Comparison of ENCODE assay signal across 13 mouse cellular contexts in genomic region chr15:95639115-95639828, GRCm38 (mm10). TPM values are rescaled to one million over a fixed set of nuclear protein-coding genes. Genes with fewer than 3 reads are reported as not detected.
DNase-seq lines count a peak whose midpoint lies in the region; ATAC-seq lines count a peak whose summit lies in the region.
"Had no signal": no experiment of that assay in that cellular context is flagged by ENCODE, and none has a peak within 500 bp of the region (broad histone marks: within the 10 kb centered on the region; RNA-seq: fewer than 3 reads in every experiment).

No protein-coding gene starts in this region.

- H3K4me1 ChIP-seq in hindbrain, embryonic 11.5 days (replicated peaks; ENCODE audit: control insufficient read depth, insufficient read depth, low read length): peaks cover 7% of the 10 kb centered on the region; the same call in 1 of the 2 replicates
- H3K4me1 ChIP-seq in midbrain, embryonic 10.5 days: peaks cover 48% of the 10 kb centered on the region

- H3K4me2 ChIP-seq in hindbrain, embryonic 11.5 days (replicated peaks; ENCODE audit: low read depth, low read length): no peak overlapping the region

- no peaks in the 10 kb centered on the region for H3K9me3 ChIP-seq in hindbrain, embryonic 11.5 days (ENCODE audit: control insufficient read depth, low read length)
- H3K9me3 ChIP-seq in midbrain, embryonic 10.5 days (replicated peaks): no peaks in the 10 kb centered on the region

- peak; percentile 83 for ATAC-seq in hindbrain, embryonic 11.5 days (ENCODE audit: low FRiP score)

- peak; percentile 27 for DNase-seq in retina, postnatal 1 day
- DNase-seq in retina, embryonic 14.5 days (ENCODE audit: low spot score): no peak
- DNase-seq in hindbrain, embryonic 11.5 days (ENCODE audit: low spot score): peak; percentile 63
- peak; percentile 60 for DNase-seq in midbrain, embryonic 10.5 days (ENCODE audit: low spot score)
- DNase-seq in frontal cortex, adult 2 months (ENCODE audit: extremely low spot score in 1 of 2, low spot score in 1 of 2): no peak
- no peak for DNase-seq in ovary, postnatal 10 days (ENCODE audit: low spot score)
- DNase-seq in layer of hippocampus, postnatal 36 days: no peak
- DNase-seq in lung, postnatal 10 days: no peak
- DNase-seq: adrenal gland, postnatal 36 days; cerebellum, adult 9-10 months; heart, adult 18-20 months; right cerebral cortex, adult 18-20 months had no signal

- no peaks in the 10 kb centered on the region for H3K36me3 ChIP-seq in hindbrain, embryonic 11.5 days (ENCODE audit: control insufficient read depth, insufficient read depth, low read length)
- H3K36me3 ChIP-seq in midbrain, embryonic 10.5 days: no peaks in the 10 kb centered on the region

- H3K9ac ChIP-seq in hindbrain, embryonic 11.5 days (ENCODE audit: low read depth, low read length): no peak overlapping the region

- H3K27me3 ChIP-seq in hindbrain, embryonic 11.5 days (ENCODE audit: control insufficient read depth, insufficient read depth, low read length): peaks cover 67% of the 10 kb centered on the region
- H3K27me3 ChIP-seq in midbrain, embryonic 10.5 days (ENCODE audit: low read depth, poor library complexity, severe bottlenecking): peaks cover 98% of the 10 kb centered on the region

- no peak overlapping the region for H3K4me3 ChIP-seq in hindbrain, embryonic 11.5 days (ENCODE audit: low read depth, low read length)
- H3K4me3 ChIP-seq in midbrain, embryonic 10.5 days: peak overlapping the region; percentile 34

- 28% methylated on average over 20 of the region's 20 CpGs for WGBS in hindbrain, embryonic 11.5 days
- 36% methylated on average over 20 of the region's 20 CpGs for WGBS in midbrain, embryonic 10.5 days

- no peak overlapping the region for H3K27ac ChIP-seq in hindbrain, embryonic 11.5 days (ENCODE audit: low read depth, low read length)
- peak overlapping the region; percentile 52; the same call in 1 of the 2 replicates for H3K27ac ChIP-seq in midbrain, embryonic 10.5 days (replicated peaks)

RNA-seq across cellular contexts. Expression of gene Dbx2, which starts 16.5 kb away (rescaled TPM):
- polyA plus RNA-seq in hindbrain, embryonic 11.5 days (2014; fragmentation: Nextera tagmentation; extraction: Ambion mirVana): 5.6 and 7.1 TPM in 2 replicates
- 3.2 and 3.6 TPM in 2 replicates for polyA plus RNA-seq in midbrain, embryonic 10.5 days (2016; fragmentation: Nextera tagmentation; extraction: Ambion mirVana)
- polyA plus RNA-seq in frontal cortex, adult 2 months (2012; rRNA removed): 26.0 and 30.8 TPM in 2 replicates
- total RNA-seq in layer of hippocampus, postnatal 36 days (2021): 10 to 100 TPM; 26.8 to 41.9 TPM
- total RNA-seq: adrenal gland, postnatal 36 days; heart, adult 18-20 months had no signal
- polyA plus RNA-seq: liver, embryonic 16.5 days had no signal

Comparison
In these comparisons a context has a peak if more than half of its experiments do, and no peak if none do; other contexts are left out.
1. DNase-seq: peak in retina, postnatal 1 day (single experiment), hindbrain, embryonic 11.5 days (single experiment) and midbrain, embryonic 10.5 days (single experiment); none in retina, embryonic 14.5 days (single experiment), frontal cortex, adult 2 months (0 of 2), ovary, postnatal 10 days (single experiment), layer of hippocampus, postnatal 36 days (0 of 2) and lung, postnatal 10 days (single experiment).